Mouse (Mus musculus): ENCODE measurements at regions not wholly inside any gene's neighbourhood (a gene's known extent, or its start where the extent isn't known, plus 50 kb on each side); places are given as distances from the start of the nearest gene placed in this dataset.

DNA sequence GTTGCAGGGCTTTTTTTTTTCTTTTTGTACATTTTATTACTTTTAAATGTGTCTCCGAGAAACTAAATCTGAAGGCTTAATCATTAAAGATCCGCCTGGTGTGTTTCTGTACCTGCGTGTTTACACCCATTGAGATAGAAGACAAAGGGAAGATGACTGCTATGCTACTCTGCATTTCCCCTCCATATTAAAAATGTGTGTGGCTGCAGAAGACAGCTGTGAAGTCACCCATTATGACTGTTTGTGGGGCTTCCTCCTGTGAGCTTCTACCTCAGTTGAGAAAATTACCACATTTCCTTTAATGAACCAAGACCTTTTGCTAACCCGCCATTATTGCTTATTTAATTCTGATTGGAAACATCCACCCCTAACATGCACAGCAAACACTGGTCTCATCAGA is 602.9 kb upstream of the Tle4 start:
- Histone ChIP-seq H3K4me2 (replicated peaks; ENCODE audit: low read depth, low read length) (no peak overlapping the region), H3K27ac (ENCODE audit: low read depth, low read length) (no peak overlapping the region), H3K4me3 (ENCODE audit: low read length) (no peak overlapping the region), H3K27me3 (ENCODE audit: control insufficient read depth, insufficient read depth, low read length) (no peaks in the 10 kb centered on the region), H3K9ac (ENCODE audit: low read depth, low read length) (no peak overlapping the region), H3K9me3 (ENCODE audit: control insufficient read depth, low read length) (no peaks in the 10 kb centered on the region), H3K4me1 (ENCODE audit: control insufficient read depth, insufficient read depth, low read length) (no peaks in the 10 kb centered on the region; the same call in 1 of the 2 replicates), H3K36me3 (ENCODE audit: control insufficient read depth, insufficient read depth, low read length) (no peaks in the 10 kb centered on the region)
- 73% methylated on average over 4 of the region's 4 CpGs for WGBS
- no peak for ATAC-seq (ENCODE audit: low FRiP score, low TSS enrichment)

DNA sequence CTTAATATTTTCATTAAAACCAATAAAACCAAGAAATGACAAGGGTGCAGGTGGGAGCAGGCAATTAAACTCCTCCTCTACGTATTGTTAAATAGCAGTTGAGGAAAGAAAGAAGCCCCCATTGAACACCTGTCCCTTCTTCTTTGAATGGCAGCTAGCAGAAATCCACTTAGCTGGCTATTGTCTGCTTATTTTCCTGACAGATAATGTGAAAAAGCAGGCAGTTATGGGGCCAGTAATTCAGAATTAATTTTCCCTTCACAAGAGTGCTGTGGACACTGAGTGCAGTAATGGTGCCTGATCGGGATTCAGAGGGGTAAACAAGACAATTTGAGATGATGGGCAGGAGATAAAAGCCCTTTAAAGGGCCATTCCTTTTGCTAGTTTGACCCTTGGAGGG is 602.5 kb upstream of the Tle4 start:
- Histone ChIP-seq H3K9ac (ENCODE audit: low read depth, low read length) (no peak overlapping the region), H3K4me1 (ENCODE audit: control insufficient read depth, insufficient read depth, low read length) (no peaks in the 10 kb centered on the region; the same call in 1 of the 2 replicates), H3K27ac (ENCODE audit: low read depth, low read length) (no peak overlapping the region), H3K4me3 (ENCODE audit: low read length) (no peak overlapping the region), H3K9me3 (ENCODE audit: control insufficient read depth, low read length) (no peaks in the 10 kb centered on the region), H3K27me3 (ENCODE audit: control insufficient read depth, insufficient read depth, low read length) (no peaks in the 10 kb centered on the region), H3K4me2 (replicated peaks; ENCODE audit: low read depth, low read length) (no peak overlapping the region), H3K36me3 (ENCODE audit: control insufficient read depth, insufficient read depth, low read length) (no peaks in the 10 kb centered on the region)
- WGBS: 49% methylated on average over 2 of the region's 2 CpGs
- ATAC-seq (ENCODE audit: low FRiP score, low TSS enrichment): no peak

- no peak overlapping the region for H3K4me2 ChIP-seq (replicated peaks; ENCODE audit: low read depth, low read length)
- ATAC-seq (ENCODE audit: low FRiP score, low TSS enrichment): no peak
- no peaks in the 10 kb centered on the region for H3K27me3 ChIP-seq (ENCODE audit: control insufficient read depth, insufficient read depth, low read length)
- H3K4me3 ChIP-seq (ENCODE audit: low read length): no peak overlapping the region
- H3K36me3 ChIP-seq (ENCODE audit: control insufficient read depth, insufficient read depth, low read length): no peaks in the 10 kb centered on the region
- H3K9ac ChIP-seq (ENCODE audit: low read depth, low read length): no peak overlapping the region
- WGBS: 90% methylated on average over 1 of the region's 1 CpGs
- H3K27ac ChIP-seq (ENCODE audit: low read depth, low read length): no peak overlapping the region
- H3K9me3 ChIP-seq (ENCODE audit: control insufficient read depth, low read length): no peaks in the 10 kb centered on the region
- no peaks in the 10 kb centered on the region; the same call in 1 of the 2 replicates for H3K4me1 ChIP-seq (ENCODE audit: control insufficient read depth, insufficient read depth, low read length)
These were observed 601.8 kb upstream of the Tle4 start for GRCm38 (mm10) chr19:15199692-15200091.

DNA sequence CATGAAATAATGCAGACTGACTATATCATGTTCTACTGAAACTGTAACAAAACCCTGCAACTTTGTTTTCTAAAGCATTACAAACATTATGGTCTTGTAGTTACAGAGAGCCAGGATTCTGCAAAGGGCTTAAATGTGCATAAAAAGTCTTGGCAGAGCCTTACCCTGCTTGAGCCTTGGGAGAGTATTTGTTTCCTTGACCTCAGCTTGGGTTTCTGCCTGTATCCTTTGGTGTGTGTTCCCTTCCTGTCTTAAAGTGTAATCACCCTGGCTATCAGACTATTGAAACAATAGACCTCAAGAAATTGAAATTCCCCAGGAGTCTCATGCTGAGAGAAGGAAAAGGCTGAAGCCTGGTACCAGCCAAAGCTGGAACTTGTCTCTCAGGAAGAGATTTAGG is 577.4 kb upstream of the Tle4 start:
- H3K4me3 ChIP-seq (ENCODE audit: low read length): no peak overlapping the region
- no peaks in the 10 kb centered on the region for H3K27me3 ChIP-seq (ENCODE audit: control insufficient read depth, insufficient read depth, low read length)

DNA sequence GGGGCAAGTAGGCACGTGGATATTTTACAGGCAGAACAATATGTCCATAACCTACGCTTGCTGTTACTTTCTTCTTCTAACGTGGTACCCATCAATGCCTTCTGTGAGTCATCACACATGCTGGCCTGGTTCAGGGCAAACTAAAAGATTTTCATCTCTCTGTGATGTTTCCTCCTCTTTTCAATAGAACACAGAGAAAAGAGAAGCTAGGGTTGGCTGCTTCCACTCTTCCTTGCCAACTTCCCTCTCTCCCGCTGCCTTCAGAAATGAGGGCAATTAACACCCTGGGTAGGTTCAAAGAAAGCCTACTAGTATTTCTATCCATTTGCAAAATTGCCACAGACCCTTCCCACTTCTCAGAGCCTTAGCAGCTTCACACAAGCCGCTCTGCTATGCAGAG is 575.5 kb upstream of the Tle4 start:
- Histone ChIP-seq H3K4me3 (ENCODE audit: low read length) (no peak overlapping the region), H3K27ac (ENCODE audit: low read depth, low read length) (no peak overlapping the region), H3K9ac (ENCODE audit: low read depth, low read length) (no peak overlapping the region), H3K4me2 (replicated peaks; ENCODE audit: low read depth, low read length) (no peak overlapping the region), H3K9me3 (ENCODE audit: control insufficient read depth, low read length) (no peaks in the 10 kb centered on the region), H3K4me1 (ENCODE audit: control insufficient read depth, insufficient read depth, low read length) (no peaks in the 10 kb centered on the region), H3K27me3 (ENCODE audit: control insufficient read depth, insufficient read depth, low read length) (no peaks in the 10 kb centered on the region), H3K36me3 (ENCODE audit: control insufficient read depth, insufficient read depth, low read length) (no peaks in the 10 kb centered on the region)
- no peak for ATAC-seq (ENCODE audit: low FRiP score, low TSS enrichment)
- 26% methylated on average over 5 of the region's 5 CpGs for WGBS

More for the DNA sequence above, 577.4 kb upstream of the Tle4 start:
- no peak for ATAC-seq (ENCODE audit: low FRiP score, low TSS enrichment)
- Histone ChIP-seq H3K36me3 (ENCODE audit: control insufficient read depth, insufficient read depth, low read length) (no peaks in the 10 kb centered on the region), H3K4me1 (ENCODE audit: control insufficient read depth, insufficient read depth, low read length) (no peaks in the 10 kb centered on the region), H3K27ac (ENCODE audit: low read depth, low read length) (no peak overlapping the region), H3K9ac (ENCODE audit: low read depth, low read length) (no peak overlapping the region), H3K9me3 (ENCODE audit: control insufficient read depth, low read length) (no peaks in the 10 kb centered on the region), H3K4me2 (replicated peaks; ENCODE audit: low read depth, low read length) (no peak overlapping the region)

DNA sequence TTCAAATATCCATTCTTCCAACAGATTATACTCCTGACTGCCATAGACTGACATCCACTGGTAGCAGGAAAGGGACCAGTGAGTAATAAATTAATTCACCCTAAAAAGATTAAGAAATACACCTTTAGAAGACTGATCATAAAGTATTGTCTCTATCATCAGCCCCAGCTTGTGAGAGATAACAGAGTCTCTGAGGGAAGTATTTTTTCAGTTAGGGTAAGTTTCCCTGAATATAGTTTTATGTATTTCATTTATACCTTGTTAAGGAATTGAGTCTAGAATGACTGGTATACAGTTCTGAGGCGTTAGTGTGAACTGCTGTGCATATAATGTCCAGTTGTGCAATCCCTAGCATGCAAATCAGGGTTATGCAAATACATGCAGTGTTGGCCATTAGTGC is 569.3 kb upstream of the Tle4 start:
- Histone ChIP-seq H3K27me3 (ENCODE audit: control insufficient read depth, insufficient read depth, low read length) (no peaks in the 10 kb centered on the region), H3K36me3 (ENCODE audit: control insufficient read depth, insufficient read depth, low read length) (no peaks in the 10 kb centered on the region), H3K4me3 (ENCODE audit: low read length) (no peak overlapping the region), H3K9ac (ENCODE audit: low read depth, low read length) (no peak overlapping the region), H3K27ac (ENCODE audit: low read depth, low read length) (no peak overlapping the region), H3K9me3 (ENCODE audit: control insufficient read depth, low read length) (no peaks in the 10 kb centered on the region), H3K4me2 (replicated peaks; ENCODE audit: low read depth, low read length) (no peak overlapping the region), H3K4me1 (ENCODE audit: control insufficient read depth, insufficient read depth, low read length) (no peaks in the 10 kb centered on the region)
- no peak for ATAC-seq (ENCODE audit: low FRiP score, low TSS enrichment)
- 78% methylated on average over 1 of the region's 1 CpGs for WGBS

GRCm38 (mm10) chr19:15160641-15161040 is 562.8 kb upstream of the Tle4 start:
- WGBS: 52% methylated on average over 3 of the region's 3 CpGs
- H3K27me3 ChIP-seq (ENCODE audit: control insufficient read depth, insufficient read depth, low read length): no peaks in the 10 kb centered on the region

DNA sequence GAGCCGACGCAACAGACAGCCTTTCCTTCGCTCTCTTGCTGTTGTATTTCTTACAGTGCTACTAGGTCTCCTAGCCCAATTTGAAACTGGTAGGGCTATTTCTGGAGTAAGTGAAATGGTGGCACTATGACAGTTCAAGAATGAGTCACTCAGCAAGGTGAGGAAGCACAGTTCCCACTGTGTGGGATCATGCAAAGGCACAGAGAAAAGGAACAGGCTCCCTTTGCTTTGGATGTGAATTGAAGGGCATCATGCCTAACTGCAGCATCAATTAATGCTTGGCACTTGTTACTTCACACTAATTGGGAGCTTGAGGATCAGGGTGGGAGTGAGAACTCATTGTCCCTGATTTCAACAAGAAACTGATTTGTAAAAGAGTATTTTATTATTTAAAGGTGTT is 560.8 kb upstream of the Tle4 start:
- H3K4me2 ChIP-seq (replicated peaks; ENCODE audit: low read depth, low read length): no peak overlapping the region
- H3K36me3 ChIP-seq (ENCODE audit: control insufficient read depth, insufficient read depth, low read length): no peaks in the 10 kb centered on the region
- no peak overlapping the region for H3K4me3 ChIP-seq (ENCODE audit: low read length)
- H3K27ac ChIP-seq (ENCODE audit: low read depth, low read length): no peak overlapping the region
- H3K4me1 ChIP-seq (ENCODE audit: control insufficient read depth, insufficient read depth, low read length): no peaks in the 10 kb centered on the region
- H3K9ac ChIP-seq (ENCODE audit: low read depth, low read length): no peak overlapping the region
- 96% methylated on average over 3 of the region's 3 CpGs for WGBS
- no peaks in the 10 kb centered on the region for H3K27me3 ChIP-seq (ENCODE audit: control insufficient read depth, insufficient read depth, low read length)
- no peak for ATAC-seq (ENCODE audit: low FRiP score, low TSS enrichment)
- H3K9me3 ChIP-seq (ENCODE audit: control insufficient read depth, low read length): no peaks in the 10 kb centered on the region

More at GRCm38 (mm10) chr19:15160641-15161040, 562.8 kb upstream of the Tle4 start:
- H3K36me3 ChIP-seq (ENCODE audit: control insufficient read depth, insufficient read depth, low read length): no peaks in the 10 kb centered on the region
- H3K4me1 ChIP-seq (ENCODE audit: control insufficient read depth, insufficient read depth, low read length): no peaks in the 10 kb centered on the region
- H3K9ac ChIP-seq (ENCODE audit: low read depth, low read length): no peak overlapping the region
- no peak overlapping the region for H3K27ac ChIP-seq (ENCODE audit: low read depth, low read length)
- H3K9me3 ChIP-seq (ENCODE audit: control insufficient read depth, low read length): no peaks in the 10 kb centered on the region
- H3K4me2 ChIP-seq (replicated peaks; ENCODE audit: low read depth, low read length): no peak overlapping the region
- H3K4me3 ChIP-seq (ENCODE audit: low read length): no peak overlapping the region
- ATAC-seq (ENCODE audit: low FRiP score, low TSS enrichment): no peak

DNA sequence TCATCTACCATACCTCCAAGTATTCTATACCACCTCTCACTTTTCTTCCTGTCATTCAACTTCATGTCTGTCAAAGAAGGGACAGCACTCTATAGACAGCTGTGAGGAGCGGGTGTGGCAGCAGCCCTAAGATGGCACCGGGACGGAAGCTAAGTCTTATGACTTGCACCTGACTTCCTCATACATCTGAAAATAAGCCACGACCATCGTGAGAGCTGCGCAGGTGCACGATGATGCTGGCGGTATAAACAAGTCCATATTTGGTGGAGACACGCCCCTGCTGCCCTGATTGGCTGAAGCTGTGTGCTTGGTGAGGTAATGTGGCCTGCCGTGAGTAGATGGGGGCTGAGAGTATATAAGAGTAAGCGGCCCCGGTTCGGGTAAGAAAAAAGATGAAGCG is 560.3 kb upstream of the Tle4 start:
- Histone ChIP-seq H3K27me3 (ENCODE audit: control insufficient read depth, insufficient read depth, low read length) (no peaks in the 10 kb centered on the region), H3K4me3 (ENCODE audit: low read length) (no peak overlapping the region), H3K9me3 (ENCODE audit: control insufficient read depth, low read length) (no peaks in the 10 kb centered on the region), H3K27ac (ENCODE audit: low read depth, low read length) (no peak overlapping the region), H3K4me1 (ENCODE audit: control insufficient read depth, insufficient read depth, low read length) (no peaks in the 10 kb centered on the region), H3K4me2 (replicated peaks; ENCODE audit: low read depth, low read length) (no peak overlapping the region), H3K36me3 (ENCODE audit: control insufficient read depth, insufficient read depth, low read length) (no peaks in the 10 kb centered on the region), H3K9ac (ENCODE audit: low read depth, low read length) (no peak overlapping the region)
- ATAC-seq (ENCODE audit: low FRiP score, low TSS enrichment): no peak
- 88% methylated on average over 14 of the region's 14 CpGs for WGBS

DNA sequence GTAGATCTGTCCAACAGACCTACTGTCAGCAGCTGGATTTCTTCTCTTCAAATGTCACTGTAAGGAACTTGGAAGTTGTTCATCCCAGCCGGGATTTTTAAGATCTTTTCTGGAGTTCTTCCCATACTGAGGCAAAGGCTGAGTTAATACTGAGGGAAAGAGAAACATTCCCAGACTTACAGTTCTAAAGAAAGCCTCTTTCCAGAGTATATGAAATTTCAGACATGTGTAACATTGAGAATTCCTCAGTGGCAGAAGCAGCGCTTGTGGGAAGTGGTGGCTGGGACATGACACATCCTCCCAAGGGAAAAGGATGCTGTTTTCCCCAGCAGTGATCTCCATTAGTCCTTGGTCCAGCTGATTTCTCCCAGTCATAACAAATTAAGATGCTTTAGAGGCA is 556.8 kb upstream of the Tle4 start:
- no peaks in the 10 kb centered on the region for H3K27me3 ChIP-seq (ENCODE audit: control insufficient read depth, insufficient read depth, low read length)
- no peaks in the 10 kb centered on the region for H3K36me3 ChIP-seq (ENCODE audit: control insufficient read depth, insufficient read depth, low read length)
- no peak overlapping the region for H3K27ac ChIP-seq (ENCODE audit: low read depth, low read length)
- no peak overlapping the region for H3K4me3 ChIP-seq (ENCODE audit: low read length)
- 48% methylated on average over 2 of the region's 2 CpGs for WGBS
- H3K9ac ChIP-seq (ENCODE audit: low read depth, low read length): no peak overlapping the region
- no peaks in the 10 kb centered on the region for H3K9me3 ChIP-seq (ENCODE audit: control insufficient read depth, low read length)
- no peak for ATAC-seq (ENCODE audit: low FRiP score, low TSS enrichment)
- no peak overlapping the region for H3K4me2 ChIP-seq (replicated peaks; ENCODE audit: low read depth, low read length)
- no peaks in the 10 kb centered on the region for H3K4me1 ChIP-seq (ENCODE audit: control insufficient read depth, insufficient read depth, low read length)
